Mouse (Mus musculus): ENCODE measurements at regions not wholly inside any gene's neighbourhood (a gene's known extent, or its start where the extent isn't known, plus 50 kb on each side); places are given as distances from the start of the nearest gene placed in this dataset.

DNA sequence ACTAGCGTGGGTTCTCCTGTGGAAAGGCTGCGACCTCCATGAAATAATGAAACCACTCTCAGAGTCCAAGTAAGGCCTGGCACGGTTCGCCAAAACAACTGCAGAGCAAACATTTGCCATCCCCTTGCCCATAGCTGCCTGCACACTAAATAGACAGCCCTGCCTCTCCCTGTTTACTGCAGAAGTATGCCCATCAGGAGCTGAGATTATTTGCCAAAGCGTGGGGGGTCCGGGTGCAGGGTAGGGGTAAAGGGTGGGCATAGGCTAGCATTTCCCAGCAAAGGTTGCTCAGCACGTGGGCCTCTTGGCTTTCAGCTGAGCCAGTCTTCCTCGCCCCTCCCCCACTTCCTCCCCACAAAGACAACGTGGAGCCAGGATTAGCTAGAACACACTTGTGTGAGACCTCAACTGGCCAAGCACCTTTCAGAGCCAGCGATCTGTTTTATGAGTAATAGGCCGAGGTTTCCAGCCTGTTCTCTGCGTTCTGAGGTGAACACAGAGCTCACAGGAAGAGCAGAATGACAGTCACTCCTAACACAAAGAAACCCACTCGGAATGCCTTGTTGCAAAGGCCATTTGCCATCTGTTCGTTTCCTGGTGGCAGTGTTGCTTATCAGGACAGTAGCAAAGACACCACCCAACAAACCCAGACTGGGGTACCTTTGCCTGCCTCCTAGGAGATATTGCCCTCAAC, 55.6 kb upstream of the Cep85l start:
- intact Hi-C loops (cut with DNase I): no loop called here

DNA sequence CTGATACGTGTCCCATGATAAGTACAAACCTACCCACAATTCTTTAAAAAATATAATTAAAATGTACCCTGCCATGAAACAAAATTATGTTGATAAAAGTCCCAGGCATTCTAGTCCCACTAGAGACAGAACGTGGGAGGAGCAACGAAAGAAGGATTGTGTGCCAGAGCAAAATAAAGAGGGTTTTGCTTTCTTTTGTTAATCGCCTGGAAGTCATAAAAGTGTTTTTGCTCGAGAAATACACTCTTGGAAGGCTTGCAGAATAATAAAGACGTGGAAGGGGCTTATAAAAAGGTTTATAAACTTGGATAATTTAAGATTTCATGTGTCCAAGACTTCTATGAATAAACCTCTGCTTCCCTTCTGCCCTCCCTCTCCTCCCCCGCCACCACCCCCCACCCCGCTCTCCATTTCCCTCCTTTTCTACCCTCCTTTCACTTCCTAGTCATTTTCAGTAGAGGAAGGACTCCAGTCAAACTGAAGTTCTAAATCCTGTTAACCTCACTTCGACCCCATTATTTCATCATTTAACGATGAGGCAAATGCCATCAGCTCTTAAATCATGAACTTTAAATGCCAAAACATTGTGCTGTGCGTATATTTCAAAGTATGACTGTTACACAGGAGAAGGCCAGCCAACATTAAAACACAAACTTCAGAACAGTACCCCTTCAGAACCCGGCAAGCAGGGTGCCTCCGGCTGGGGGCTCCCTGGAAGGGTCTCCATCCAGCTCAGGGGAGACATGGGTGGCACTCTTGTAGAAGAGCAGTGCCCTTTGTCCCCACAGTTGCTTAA, 54.8 kb upstream of the Cep85l start:
- intact Hi-C loops (cut with DNase I): no loop called here

DNA sequence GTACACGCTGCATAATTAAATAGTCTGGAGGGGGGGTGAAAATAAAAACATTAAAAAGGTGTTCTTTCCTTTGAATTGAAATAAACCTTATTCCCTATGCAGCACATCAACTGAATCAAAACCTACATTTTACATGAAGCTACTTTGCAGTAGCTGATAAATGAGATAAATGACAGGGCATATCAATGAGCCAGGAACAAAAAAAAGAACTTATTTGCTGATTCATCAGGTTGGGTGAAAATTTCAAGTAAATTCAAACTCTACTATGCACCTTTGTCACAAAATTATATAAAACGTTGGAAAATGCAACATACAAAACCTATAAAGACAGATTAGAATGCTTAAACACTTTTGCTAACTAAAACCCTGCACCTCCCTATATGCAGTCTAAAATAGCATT, 53.0 kb upstream of the Cep85l start:
- intact Hi-C loops (cut with DNase I): no loop called here

DNA sequence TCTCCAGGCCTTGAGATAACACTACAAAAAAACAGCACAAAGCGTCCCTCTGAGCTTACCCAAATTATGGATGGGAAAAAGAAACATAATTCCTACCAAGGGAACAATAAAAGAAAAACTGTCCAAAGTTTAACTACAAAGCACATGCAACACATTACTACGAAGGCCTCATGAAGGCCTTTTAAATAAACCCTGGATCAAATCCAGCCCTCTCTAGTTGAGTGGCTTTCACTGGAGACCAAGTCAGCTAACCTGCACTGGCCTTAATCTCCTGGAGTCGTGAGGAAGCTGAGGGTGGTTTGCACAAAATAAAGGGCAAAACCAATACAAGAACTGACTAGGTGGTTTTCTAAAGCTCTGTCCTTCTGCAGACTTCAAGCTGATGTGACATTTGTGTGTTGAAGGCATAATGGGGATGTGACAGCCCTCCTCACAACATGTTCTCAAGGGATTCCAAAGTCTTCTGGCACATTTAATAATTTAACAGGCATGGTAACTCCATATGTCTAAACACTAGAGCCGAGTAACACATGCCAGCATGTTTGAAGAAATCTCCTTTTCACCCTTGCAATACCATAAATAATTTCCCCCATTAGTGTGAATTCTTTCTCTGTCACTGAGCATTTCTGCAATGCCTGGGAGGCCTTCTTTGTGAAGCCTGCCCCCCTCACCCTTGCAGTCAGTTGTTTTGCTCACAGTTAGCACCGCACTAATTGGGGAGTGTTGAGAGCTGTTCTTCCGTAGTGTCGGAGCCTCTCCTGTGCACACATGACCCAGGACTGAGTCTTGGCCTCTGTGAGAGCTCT, 50.0 kb upstream of the Cep85l start:
- intact Hi-C loops (cut with DNase I): no loop called here

Data from adrenal gland (tissue).